Mouse (Mus musculus) layer of hippocampus, adult 9-11 months (tissue): ENCODE data around the gene 2610028H24Rik.

Source experiments
- DNase-seq: peaks from one replicate; pipeline ENCODE4 v3.0.0; 2022

Gene 2610028H24Rik

DNA sequence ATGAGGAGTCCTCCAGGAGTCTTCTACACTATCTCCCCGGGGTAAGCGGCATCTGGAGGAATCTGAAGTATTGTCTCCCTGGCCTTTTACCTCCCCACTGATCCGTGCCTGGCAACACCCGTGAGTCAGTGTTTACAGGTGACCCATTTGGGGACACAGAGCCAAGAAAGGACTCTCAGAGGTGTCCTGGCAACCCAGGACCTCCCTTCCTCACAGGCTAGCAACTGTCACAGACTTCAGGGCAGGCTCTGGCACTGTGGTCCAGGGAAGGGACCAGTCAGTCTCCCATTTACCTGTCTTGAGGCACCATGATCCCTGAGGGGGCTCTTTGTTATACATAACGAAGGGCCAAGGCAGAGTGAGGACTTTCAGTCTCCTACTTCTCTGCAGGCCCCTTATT is at the start of gene 2610028H24Rik:
TSS of gene 2610028H24Rik (plus strand) at position 231 of the 400 bp plus-strand sequence.
- no peak for DNase-seq

GRCm38 (mm10) chr10:76408520-76408919 is 40.4 kb upstream of the 2610028H24Rik start:
- DNase-seq = peak; percentile 36

DNA sequence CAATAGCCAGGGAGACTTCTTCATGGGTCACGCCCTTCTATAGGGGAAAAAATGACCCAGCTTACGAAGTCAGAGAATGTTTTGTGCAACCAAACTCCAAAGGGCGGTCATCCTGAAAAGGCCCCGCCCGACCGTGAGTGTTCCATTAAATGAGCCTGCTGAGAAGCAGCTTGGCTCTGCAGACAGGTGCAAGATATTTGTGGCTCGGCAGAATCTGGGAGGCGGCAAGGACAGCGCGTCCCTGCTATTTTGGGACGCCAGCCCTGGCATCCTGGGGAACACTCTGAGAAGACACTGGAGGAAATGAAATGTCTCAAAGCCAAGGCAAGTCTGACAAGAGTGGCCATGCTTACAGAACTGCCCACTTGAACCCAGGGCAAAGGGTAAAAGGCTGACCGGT is 32.1 kb upstream of the 2610028H24Rik start:
- DNase-seq = peak; percentile 48

DNA sequence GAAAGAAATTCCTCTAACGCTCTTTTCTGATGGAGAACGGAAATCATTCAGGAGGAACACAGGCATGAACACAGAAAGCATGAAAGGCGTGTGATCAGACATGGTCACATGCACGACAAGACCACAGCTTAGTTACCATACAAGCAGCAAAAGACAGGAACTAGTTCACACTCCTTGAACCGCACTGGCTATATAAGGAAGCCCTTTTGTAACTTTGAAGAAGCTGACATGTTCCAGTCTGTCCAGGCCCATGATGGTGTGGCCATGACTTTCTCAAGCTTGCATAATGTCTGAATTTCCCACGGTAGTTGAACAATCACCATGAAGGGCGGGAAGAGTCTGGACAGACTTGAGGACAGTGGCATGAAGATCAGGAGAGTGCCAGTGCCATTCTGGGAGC is 23.2 kb upstream of the 2610028H24Rik start:
- no peak for DNase-seq

- no peak for DNase-seq
Observed at GRCm38 (mm10) chr10:76433925-76434324, 15.0 kb upstream of the 2610028H24Rik start.

DNA sequence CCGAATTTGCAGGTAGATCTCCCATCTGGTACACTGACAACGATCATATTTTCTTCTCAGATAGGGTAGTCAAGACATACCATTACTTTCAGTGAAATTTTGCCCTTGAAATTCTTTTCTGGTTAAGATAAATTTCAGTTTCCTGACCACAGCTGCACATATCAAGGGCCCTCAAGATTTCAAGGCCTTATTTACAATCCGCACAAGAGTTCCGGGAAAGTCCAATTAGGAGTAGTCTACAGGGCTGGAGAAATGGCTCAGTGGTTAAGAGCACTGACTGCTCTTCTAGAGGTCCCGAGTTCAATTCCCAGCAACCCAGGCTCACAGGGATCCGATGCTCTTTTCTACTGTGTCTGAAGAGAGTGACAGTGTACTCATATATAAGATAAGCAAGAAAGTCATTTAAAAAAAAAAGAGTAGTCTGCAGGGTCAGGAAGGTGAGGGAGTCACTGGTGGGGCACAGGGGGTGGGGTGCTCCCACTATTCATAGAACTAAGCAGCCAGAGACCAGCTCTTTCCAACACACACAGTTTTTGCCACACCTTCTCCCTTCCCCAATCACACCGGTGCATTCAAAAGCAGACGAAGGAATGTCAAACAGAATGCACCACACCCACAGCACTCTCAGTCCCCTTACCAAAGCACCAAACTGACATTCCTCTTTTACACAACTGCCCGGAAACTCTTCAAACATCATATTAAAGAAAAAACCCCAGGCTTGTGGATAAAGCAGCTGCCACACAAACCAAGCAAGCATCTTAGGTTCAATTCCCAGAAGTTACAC is 9.6 kb upstream of the 2610028H24Rik start:
- no peak for DNase-seq

DNA sequence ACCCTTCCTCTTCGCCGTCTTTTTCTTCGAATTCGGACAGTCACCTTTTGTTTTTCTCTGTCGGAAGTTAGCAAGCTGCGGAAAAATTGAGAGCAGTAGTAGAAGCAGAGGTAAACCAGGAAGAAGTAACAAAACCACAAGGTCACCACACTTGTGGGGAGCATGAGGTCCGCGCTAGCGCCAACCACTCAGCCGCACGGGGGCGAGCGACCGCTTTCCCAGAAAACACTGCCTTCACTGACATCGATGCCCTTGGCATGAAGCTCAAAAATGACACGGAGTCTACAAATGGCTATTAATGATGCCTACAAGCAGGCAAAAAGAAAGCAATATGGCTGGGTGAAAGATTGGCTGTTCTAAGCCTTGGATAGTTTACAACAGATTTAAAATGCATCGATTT is 8.6 kb upstream of the 2610028H24Rik start, which contains the start of gene AC141477.1:
TSS of gene AC141477.1 (minus strand) at position 164 of the 400 bp plus-strand sequence.
- no peak for DNase-seq

DNA sequence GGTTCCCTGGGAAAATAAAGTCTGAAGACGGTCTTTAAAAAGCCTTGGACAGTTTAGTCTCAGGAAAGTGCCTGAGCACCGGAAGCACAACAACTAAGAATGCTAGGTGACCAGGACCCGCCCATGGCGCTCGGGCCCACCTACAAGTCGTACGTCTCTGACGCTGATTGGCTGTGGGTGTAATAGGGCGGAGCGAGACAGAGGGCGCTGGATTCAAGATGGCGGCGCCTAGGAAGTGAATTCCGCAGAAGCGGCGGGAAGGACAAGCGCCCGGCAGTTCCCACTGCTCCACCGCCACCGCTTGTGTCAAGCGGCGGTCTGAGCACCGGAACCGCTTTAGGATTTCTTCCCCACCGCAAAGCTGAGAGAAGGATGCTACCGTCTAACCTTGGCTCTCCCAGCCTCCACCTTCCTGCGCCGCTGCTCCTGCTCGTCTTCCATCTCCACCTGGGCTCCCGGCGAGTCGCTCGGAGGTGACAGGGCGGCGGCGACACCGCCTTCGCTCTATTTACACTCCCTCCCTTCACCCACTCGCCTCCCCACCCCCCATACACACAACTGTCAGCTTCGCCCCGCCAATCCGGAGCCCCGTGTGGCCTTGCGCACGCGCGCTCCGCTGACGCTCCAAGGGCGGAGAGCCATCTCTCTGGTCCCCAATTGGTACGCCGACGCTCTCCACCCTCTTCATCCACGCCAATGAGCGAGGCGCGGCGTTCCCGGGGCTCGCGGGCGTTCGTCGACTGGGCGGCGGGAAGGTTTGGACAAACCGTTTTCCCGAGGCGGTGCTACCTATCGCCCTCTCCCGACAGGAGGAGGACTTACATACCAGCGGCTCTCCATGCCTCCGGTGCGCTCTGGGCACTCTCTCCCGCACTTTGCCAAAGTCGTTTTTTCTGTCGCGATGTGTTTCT is 6.4 kb upstream of the 2610028H24Rik start, which contains the start of gene Pcnt:
TSS of gene Pcnt (minus strand) at position 609 of the 911 bp plus-strand sequence.
- peak; percentile 98 for DNase-seq

GRCm38 (mm10) chr10:76445996-76446681 is 2.7 kb upstream of the 2610028H24Rik start:
- DNase-seq = no peak

DNA sequence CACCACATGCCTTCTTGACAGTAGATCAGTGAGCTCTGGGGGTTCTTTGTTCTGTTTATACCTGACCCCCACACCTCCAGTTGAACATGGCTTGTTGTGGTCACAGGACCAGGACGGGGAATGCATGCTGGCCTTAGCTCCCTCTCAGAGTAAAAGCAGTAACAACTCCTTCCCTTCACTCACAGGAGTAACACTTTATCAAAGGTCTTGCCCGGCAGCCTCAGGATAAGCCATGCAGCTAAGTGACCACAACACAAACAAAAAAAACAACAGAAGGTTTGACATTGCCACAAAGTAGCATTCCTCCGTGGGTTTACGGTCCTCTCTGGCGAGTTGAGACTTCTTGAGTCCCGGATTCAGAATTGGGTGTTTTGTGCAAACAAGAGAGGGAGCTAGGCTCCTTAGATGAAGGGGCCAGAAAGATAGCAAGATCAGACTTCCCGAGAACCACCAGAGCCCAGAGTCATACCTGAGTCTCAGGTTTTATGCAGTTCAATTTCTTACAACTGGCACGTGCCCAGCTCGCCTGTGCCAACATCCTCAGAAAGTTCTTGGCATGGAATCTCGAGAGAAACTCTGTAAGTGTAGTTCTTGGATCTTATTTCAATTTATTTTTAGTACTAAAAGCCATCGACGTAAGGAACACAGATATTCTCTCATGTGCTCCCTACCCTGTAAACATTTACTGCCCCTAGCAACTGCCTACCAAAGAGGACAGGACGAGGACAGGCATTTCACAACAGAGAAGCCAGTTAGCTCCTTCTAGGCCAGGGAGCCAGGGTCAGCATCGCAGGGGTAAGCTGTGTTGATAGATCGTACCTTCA is 1.3 kb upstream of the 2610028H24Rik start:
- DNase-seq = no peak

DNA sequence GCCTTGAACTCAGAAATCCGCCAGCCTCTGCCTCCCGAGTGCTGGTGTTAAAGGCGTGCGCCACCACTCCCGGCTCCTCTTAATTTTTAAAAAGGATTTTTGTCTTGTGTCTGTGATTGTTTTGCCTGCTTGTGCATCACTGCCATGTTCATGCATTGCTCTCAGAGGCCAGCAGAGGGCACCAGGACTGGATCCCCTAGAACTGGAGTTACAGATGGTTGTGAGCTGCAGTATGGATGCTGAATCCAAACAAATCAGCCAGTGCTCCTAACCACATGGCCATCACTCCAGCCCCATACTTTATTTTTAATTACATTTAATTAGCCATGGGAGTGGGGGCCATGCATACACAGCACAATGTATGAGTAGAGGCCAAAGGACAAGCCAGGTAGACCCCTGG is 6.4 kb downstream of the 2610028H24Rik start:
- DNase-seq = peak; percentile 43

GRCm38 (mm10) chr10:76461255-76461654 is 12.4 kb downstream of the 2610028H24Rik start:
- no peak for DNase-seq

- DNase-seq = no peak
Observed at GRCm38 (mm10) chr10:76462312-76462711, 13.4 kb downstream of the 2610028H24Rik start.

- no peak for DNase-seq
Observed at GRCm38 (mm10) chr10:76462721-76463120, 13.8 kb downstream of the 2610028H24Rik start.

DNA sequence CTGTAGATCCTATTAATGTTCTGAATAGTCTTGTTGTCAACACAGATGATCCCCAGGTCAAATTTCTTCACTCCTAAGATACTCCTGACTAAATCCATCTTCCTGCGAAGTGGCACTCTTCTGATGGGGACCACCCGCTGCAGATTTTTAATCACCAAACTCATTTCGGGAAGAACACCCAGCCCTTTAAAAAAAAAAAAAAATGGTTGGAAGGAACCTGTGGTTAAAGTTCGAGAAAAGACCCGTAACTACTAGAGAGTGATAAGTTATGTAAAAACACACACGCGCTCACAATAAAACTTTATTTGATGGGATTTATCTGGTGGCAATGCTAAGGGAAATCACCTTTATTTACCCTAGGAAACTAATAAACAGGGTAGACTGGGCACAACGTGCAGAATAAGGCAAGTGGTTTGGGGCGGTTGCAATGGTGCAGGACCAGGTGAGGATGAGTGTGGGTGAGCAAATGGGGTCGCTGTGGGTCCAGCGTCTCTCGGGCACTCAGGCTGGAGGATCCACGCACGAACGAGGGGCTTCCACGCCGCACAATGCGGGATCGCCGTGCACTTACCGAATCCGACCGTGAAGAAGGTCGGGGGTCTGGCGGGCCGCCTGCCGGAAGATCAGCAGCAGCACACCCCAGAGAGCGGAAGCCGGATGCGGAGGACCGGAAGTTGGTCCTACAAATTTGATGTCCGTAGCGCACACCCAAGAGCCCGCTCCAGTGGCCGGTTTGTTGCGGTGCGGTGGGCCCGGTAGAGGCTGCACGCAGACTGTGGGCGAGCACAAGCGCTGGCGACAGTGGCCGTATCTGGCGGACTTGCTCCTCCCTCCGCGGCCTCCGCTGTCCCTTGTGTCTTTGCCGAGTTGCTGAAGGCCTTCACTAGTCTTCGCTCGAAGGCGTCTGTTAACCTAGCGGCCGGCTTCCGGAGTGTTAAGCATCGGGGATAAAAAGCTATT is 19.6 kb downstream of the 2610028H24Rik start, which contains the start of the genes Mcm3ap and Ybey:
TSS of gene Mcm3ap (plus strand) at position 725 of the 960 bp plus-strand sequence.
TSS of gene Ybey (minus strand) at position 912 of the 960 bp plus-strand sequence.
- DNase-seq = peak; percentile 86

GRCm38 (mm10) chr10:76473759-76474158 is 24.9 kb downstream of the 2610028H24Rik start:
- DNase-seq = no peak

DNA sequence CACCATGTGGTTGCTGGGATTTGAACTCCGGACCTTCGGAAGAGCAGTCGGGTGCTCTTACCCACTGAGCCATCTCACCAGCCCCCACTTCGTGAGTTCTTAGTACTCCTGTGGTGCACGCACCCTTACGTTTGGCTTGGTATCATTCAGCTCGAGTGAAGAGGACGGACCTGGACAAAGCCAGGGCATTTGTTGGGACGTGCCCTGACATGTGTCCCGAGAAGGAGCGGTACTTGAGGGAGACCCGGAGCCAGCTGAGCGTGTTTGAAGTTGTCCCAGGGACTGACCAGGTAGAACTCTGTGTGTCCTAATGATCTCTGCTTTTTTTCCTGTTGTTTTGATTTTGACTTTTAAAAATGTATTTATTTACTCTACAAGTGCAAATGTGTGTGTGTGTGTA is 32.0 kb downstream of the 2610028H24Rik start:
- no peak for DNase-seq

DNA sequence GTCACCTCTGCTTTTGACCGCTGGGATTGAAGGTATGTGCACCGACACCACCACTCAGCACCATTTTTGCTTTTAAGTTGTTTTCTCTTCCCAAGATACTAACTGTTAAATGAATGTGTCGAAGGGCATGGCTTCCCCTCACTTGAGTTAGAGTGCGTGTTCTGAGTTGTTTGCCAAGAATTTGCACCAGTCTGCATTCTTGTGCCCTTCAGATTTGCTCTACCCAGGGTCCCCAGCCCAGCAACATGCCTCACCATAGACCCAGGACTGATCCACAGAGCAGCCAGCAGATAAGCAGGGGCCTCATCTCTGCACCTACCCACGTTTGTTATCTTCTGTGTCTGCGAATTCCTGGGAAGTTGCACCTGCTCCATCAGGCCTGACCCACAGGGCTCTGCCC is 32.6 kb downstream of the 2610028H24Rik start:
- no peak for DNase-seq

GRCm38 (mm10) chr10:76486302-76486701 is 37.4 kb downstream of the 2610028H24Rik start:
- no peak for DNase-seq

DNA sequence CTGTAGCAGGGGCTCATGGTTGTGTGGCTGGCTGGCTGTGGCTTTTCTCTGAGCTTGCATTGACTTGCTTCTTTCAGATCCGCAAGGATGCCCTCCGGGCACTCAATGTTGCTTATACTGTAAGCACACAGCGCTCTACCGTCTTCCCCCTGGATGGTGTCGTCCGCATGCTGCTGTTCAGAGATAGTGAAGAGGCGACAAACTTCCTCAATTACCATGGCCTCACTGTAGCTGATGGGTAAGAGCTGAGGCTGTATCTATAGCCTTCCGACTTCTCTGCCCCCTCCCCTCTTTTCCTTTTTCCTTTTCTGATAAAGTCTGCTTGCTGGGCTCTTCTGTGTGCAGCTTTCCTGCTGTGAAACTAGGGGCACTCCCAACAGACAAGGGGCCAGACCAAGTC is 39.4 kb downstream of the 2610028H24Rik start:
- no peak for DNase-seq

DNA sequence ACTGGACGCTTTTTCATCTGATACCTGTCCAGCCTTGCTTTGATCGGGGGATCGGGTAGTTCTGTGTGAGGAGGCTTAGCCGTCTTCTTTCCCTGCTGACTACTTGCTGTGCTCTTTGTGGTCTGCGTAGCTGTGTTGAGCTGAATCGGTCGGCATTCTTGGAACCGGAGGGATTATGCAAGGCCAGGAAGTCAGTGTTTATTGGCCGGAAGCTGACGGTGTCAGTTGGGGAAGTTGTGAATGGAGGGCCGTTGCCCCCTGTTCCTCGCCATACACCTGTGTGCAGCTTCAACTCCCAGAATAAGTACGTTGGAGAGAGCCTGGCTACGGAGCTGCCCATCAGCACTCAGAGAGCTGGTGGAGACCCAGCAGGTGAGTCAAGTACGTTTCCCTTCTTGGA is 40.3 kb downstream of the 2610028H24Rik start:
- DNase-seq = no peak
